Mouse (Mus musculus): ENCODE measurements around the gene Elp5.
"Not testable (repeated sequence)": the region's sequence is repeated elsewhere in the genome, so short reads cannot be mapped to it uniquely, and the experiment has no call there.

The Elp5 gene

DNA sequence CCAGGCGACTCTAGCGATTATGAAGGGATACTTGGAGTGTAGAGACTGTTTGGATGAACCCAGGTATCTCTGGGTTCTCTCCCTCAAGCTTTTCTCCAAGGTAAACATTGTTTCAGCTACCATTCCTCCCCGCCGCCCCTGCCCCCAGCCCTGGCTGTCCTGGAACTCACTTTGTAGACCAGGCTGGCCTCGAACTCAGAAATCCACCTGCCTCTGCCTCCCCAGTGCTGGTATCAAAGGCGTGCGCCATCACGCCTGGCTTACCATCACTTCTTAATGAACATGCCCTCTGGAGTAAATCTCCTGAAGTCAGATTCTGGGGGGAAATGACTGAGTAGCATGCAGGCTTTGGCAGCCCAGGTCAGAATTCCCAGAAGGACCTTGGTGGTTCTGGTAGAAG is at the start of gene Elp5:
Gene Elp5, minus strand, starts transcription at position 293 of the 400 bp plus-strand sequence.
- DNase-seq (ENCODE audit: low spot score): no peak

DNA sequence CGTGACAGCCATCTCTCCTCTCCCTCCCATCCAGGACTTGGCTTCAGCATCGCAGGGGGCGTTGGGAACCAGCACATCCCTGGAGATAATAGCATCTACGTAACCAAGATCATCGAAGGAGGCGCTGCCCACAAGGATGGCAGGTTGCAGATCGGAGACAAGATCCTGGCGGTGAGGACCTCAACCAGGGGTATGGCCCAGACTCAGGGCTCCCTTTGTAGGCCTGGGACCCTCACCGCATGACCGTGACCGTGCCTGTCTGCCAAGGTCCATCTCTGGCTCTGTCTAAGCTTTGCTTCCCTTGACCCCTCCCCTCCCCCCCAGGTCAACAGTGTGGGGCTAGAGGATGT is 49.0 kb upstream of the Elp5 start:
- no peak for DNase-seq (ENCODE audit: low spot score)

DNA sequence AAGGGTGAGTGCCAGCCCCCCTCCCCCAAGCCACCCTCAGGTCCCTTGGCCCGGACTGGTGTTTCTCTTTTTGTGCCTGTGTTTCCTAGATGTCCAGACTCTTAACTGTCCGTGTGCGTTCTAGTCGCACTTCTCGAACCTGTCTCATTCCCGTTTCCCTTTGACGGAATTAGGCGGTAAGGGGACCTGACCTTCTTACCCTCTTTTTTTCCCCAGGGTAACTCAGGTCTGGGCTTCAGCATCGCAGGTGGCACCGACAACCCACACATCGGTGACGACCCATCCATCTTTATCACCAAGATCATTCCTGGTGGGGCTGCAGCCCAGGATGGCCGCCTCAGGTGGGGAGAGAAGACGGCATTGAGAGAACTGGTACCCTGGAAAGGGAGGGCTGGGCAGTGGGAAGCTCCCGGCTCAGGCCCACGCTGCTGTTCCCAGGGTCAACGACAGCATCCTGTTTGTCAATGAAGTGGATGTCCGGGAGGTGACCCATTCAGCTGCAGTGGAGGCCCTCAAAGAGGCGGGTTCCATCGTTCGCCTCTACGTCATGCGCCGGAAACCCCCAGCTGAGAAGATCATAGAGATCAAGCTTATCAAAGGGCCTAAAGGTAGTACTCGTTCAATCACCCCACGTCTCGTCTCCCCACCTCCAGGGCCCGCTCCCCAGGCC is 48.5 kb upstream of the Elp5 start:
- DNase-seq (ENCODE audit: low spot score): no peak

DNA sequence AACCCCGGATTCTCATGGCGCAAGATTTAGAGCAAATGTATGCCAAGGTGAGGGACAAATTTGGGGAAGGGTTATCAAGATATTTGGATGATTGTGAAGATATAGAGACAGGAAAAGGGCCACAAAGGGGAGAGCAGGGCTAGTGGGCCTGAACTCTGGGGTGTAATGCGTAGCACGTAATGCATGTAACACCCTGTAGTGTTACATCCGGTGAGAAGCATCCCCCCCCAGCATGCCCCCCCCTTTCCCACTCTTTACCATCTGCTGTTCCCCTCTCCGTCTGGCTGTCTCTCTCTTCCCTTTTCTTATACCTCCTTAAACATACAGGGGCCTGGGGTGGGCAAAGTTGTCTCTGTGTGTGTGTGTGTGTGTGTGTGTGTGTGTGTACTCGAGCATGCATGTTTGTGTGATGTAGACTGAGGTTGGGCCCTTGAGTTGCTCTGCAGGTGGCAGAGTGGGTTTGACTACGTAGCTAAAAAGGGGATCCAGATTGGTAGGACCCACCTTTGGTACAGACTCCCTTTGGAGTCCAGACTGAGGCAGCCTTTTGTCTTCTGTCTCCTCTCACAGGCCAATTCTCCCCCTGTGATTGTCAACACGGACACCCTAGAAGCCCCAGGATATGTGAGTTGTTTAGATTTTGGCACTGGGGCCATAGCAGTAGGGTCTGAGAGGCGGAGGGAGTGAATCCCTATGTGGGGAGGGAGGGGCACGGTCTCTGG is 47.7 kb upstream of the Elp5 start:
- DNase-seq (ENCODE audit: low spot score): no peak

DNA sequence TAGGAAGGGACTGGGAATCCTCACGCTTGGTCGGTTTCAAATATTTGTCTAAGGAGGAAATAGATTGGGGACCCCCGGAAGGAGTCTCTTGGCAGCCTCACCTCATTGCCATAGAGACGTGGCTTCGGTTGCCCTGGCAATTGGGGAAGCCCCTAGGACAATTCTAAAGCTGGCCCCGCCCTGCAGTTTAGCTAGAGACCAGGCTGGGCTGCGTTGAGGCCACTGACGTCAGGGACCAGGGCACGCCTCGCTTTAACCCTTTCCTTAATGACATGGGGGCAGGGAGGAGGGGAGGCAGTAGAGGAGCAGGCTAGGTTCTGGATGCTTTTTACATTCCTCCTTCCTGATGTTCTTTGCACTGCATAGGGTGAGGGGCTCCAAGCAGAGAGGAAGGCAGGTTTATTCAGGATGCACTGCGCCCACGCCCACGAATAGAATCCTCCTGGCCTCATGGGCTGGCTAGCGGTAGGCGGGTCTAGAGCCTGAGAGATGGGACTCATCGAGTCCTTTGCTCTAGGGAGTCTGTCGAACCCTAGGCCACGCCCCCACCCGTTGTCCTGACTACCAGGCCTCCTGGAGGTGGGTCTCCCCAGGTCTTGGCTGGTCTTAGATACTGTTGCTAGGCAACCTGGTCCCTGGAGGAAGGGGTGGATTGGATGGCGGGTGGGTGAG is 46.9 kb upstream of the Elp5 start:
- DNase-seq (ENCODE audit: low spot score): peak; percentile 87

DNA sequence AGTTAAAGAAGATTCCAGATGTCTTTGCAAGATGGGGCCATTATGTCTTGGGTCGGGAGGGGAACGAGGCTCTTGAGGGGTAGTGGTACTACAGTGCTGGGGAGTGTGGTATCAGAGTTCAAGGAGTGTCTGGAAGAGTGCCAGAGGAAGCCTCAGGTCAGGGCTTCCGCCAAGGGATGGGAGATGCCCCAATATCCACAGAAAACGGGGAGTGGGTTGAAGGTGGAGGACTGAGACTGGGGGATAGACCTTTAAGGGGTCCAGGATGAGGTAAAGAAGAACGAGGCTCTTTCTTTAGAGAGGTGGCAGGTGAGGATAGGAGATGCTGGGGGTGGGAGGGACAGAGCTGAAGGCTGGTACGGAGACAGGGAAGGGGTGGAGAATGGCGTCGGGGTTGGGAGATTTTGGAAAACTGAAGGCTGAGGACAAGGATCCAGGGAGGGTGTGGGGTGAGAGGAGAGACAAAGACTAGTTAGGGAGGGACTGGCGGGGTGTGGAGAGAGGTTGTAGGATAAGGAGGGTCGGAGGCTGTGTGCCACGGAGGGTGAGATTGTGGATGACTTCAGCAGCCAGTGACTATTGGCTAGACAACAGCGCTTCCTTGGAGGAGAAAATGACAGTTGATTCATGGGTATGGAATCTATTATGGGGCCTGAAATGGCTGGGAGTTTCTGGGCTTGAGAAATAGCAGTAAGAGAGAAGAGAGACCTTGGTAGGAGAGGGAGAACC is 46.2 kb upstream of the Elp5 start:
- DNase-seq (ENCODE audit: low spot score): no peak

DNA sequence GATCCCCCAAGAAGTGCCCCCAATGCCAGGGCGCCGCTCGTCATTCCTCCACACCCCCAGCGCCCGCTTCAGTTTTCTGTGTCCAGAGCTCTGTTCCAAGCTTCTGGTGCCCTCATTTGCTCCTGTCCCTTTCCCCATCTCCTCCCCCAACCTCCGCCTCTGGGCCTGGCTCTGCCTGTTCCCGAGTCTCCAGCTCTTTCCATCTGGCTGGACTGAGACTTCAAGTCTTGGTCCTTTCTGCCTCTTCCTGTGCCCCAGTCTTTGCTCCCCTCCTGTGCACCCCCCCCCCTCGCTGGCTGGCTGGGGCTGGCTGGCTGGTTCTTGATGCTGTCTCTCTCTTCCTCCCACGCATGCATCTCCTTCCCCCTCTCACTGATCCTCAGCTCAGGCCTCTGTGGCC is 45.1 kb upstream of the Elp5 start:
- peak; percentile 71 for DNase-seq (ENCODE audit: low spot score)

DNA sequence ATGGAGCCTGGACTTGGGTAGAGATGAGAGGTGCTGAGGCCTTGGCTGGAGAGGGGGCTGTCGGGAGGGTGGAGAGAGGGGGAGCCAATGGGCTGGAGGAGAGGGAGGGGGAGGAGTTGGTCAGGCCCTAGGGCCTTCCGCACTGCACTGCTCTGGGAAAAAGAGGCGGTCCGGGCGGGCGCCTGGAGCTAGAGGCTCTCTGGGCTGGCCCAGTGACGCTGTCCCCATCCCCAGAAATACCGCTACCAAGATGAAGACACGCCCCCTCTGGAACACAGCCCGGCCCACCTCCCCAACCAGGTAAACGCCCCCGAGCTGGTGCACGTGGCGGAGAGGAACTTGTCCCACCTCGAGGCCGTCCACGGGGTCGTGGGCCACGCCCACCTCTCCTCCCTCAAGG is 44.4 kb upstream of the Elp5 start:
- peak; percentile 82 for DNase-seq (ENCODE audit: low spot score)

DNA sequence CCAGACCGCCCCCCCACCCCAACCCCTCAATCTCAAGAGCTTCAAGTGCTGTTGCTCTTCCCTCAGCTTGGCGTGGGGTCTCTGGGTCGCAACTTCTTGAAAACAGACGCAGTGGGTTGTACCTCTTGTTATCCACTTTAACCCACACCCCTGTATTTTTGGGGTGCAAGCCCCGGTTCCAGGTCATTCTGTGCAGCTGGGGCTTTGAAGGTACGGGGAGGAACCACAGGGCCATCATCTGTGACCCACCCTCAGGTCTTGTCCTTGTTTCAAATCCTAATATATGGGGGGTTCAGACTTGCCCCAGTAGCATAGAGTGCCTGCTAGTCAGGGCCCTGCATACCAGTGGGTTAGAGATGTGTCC is 41.8 kb upstream of the Elp5 start:
- DNase-seq (ENCODE audit: low spot score): no peak

DNA sequence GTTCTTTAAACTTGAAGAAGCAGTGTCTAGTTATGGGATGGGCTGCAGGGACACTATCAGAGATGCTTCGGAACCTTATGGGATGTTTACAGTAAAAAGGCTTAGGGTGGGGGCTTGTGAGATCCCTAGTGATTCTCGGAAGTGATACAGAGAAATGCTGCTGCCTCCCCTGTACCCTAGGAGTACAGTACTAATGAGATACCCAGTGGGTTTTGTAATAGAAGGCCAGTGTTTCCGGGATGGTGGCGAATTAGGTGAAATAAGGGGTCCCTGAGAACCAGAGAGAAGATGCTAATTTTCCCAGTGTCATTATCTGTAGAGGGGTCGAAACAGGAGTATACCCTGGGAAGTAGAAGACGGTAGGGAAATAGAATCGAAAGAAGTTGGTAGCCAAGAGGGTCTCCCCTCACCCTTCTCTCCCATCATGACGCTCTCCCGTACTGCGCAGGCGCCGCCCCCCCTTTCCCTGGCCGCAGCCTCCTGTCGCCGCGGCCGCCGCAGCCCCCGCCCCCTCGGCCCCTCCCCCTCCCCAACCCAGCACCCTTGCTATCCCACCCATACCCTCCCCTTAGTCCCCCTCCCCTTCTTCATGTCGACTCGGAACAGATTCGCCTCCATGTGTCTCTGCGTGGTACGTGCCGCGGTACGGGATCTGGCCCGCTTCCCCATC is 41.3 kb upstream of the Elp5 start:
- peak; percentile 74 for DNase-seq (ENCODE audit: low spot score)

DNA sequence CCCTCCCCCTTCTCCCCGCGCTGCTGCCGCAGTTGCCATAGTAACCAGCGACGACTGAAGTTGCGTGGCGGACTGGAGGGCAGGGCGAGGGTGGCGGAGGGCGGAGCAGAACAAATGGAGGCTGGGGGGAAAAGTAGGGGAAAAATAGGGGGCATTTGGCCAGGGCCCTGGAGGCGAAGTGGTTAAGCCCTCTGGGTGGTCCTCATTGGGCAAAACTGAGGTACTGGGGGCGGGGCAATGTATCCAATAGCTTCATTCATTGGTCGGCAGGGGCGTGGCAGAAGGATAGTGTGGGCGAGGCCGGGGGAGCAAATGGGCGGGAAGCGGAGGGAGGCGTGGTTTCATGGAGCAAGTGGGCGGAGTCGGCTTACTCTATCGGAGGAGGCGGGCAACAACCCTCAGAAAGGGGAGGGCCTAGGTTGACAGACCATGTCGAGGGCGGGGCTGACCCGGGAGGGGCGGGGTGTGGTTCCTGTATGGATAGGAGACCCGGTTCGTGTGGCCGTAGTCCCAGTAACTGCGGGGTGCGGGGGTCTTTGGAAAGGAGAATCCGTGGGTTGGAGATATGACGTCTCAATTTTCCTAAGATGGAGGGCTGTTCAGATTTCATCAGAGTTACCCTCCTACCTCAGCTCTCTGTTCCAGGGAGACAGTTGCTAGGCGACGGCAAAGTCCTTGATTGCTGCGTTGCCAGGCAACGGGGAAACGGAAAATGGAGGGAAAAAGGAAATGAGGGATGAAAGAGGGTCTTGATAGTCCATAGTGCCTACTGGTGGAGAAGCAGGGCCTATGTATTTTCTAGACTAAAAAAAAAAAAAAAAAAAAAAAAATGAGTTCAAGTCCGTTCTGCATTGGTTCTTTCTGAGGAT is 39.2 kb upstream of the Elp5 start:
- peak; percentile 100 for DNase-seq (ENCODE audit: low spot score)

DNA sequence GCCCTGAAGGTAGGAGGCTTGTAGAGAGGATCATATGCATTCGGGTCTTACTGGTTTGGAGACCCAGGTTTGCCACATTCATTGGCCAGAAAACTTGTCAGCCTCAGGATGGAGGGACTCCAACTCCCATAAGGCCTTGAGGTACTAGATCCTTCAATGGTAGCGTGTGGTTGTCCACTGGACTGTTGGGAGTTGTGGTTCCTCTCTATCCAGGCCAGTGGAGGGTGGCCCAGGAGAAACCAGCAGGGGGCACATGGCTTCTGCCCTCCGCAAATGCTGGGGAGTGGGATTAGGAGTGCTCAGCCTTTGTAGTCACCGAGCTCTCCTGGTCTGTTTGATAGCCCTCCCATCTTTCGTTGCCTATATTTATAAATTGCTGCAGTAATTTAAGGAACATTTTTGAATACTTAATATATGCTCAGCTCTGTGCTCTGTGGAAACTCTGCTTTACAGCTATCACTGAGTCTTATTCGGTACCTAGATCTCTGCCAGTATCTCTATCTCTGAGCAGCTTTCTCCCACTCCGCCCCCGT is 38.5 kb upstream of the Elp5 start:
- peak; percentile 81 for DNase-seq (ENCODE audit: low spot score)

DNA sequence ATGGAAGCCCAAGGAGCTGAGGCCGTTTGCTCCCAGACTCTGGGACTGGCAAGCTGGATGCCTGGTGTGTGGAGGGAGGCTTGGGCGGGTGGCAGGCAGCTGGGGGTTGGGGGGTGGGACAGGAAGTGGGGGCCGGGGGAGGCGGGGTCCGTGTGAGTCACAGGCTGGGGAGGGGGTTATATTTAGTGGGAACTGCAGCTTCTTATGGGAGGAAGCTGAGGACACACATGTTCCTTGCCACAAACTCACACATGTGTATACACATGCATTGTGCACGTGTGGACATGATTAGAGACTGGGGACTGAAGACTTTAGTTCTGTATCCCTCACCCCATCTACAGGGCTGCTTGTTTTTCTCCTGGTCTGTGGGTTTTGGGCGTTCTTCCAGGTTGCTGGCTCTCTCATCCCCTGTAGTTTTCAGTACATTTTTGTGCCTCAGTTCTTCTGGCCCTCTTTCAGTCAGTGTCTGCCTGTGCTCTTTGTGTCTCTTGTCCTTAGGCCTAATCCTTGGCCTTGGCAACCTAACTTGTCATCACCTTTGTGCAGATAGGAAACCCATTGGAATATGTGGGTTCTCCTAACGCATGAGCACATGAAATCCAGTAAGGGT is 37.8 kb upstream of the Elp5 start:
- DNase-seq (ENCODE audit: low spot score): no peak

DNA sequence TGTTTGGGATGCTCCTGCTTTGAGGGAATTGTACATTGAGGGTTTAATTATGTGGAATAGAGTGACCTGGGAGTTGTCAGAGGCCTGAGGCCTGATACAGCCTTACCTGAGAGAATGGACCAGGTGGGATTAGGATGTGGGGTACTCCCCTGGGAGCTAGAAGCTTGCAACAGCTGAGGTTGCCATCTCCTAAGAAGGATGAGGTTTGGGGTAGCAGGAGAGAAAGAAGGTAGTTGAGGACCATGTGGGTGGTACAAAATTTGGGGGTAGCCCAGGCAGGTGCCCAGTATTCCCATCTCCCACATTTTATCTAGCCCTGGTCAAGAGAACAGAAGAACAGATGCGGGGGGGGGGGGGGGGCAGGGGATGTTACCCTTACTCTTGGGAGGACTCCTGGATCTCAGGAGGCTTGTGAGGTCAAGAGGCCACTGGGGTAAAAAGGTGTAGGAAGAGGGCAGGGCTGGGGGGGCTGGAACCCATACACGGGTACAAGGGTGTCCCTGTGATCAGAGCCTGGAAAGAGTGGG is 37.2 kb upstream of the Elp5 start:
- no peak for DNase-seq (ENCODE audit: low spot score)

DNA sequence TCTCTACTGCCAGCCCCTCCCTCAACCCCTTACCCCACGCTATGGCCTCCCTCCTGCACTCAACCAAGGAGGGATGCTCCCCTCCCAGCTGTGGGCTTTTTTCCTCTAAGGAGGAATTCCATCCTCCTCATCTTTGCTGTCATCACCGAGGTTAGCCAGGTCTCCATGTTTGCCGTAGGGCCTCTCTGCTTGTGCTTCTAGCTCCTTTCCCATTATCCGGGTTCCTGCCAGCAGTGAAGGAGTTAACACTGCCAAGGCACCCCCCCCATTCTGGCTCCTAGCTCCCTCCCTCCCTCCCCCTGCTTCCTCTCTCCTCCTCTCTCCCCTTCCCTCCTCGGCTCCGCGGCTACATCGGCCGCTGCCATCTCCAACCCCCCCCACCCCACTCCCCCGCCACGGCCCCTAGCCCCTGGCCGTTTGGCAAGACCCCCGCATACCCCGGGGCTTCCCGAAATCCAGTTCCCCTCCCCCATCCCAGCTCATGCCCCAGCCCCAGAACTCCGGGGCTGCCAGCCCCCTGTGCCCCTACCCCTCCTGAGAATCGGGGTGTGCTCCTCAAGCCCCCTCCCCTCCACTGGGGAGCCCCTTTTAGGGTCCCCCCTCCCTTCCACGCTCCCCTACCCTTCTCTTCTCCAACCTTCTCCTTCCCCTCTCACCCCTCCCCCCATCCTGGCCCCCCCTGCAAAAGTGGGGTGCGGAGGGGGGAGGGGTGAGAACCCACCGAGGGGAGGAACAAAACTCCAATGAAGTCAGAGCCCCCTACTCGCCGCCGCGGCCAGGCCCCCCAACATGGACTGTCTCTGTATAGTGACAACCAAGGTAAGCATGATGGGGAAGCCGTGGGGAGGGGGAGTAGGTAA is 36.0 kb upstream of the Elp5 start:
- DNase-seq (ENCODE audit: low spot score): peak; percentile 74

DNA sequence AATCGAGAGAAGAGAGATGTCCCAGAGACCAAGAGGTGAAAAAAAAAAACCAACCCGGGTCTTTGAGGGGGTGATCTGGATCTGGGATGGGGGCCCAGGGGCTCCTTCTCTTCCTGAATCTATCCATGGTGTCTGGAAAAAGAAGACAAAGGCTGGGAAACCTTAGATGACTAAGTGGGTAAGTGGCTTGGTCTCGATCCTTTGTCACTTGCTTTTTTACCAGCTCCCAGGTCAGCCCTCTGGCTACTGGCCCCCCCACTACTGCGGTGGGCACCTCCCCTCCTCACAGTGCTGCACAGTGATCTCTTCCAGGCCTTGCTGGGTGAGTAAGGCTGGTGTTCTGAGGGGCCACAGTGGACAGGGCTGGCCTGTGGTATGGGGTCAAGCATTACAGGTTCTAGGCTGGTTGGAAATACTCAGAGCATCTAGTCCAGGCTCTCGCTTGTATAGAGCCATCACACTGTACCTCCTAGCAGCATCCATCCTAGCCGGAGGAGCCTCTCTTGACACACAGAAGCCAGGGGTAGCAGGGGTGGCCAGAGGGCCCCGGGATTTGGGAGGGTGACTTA is 35.0 kb upstream of the Elp5 start:
- DNase-seq (ENCODE audit: low spot score): no peak

DNA sequence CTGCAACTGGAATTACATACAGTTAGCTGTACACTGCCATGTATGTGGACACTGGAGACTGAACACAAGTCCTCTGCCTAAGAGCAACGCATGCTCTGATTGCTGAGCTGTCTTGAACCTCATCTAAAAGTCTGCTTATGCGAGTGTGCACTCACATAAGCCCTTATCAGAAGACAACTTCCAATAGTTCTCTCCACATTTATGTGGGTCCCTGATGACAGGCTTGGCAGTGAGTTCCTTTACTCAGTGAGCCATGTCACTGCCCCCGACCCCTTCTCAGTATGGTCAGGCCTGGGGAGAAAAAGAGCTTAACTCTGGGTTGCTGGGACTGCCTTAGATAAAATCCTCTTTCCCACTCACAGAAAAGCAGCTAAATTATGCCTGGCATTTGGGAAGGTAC is 34.4 kb upstream of the Elp5 start, which contains the start of gene Dlg4:
Gene Dlg4, plus strand, starts transcription at position 274 of the 400 bp plus-strand sequence.
- DNase-seq (ENCODE audit: low spot score): no peak

DNA sequence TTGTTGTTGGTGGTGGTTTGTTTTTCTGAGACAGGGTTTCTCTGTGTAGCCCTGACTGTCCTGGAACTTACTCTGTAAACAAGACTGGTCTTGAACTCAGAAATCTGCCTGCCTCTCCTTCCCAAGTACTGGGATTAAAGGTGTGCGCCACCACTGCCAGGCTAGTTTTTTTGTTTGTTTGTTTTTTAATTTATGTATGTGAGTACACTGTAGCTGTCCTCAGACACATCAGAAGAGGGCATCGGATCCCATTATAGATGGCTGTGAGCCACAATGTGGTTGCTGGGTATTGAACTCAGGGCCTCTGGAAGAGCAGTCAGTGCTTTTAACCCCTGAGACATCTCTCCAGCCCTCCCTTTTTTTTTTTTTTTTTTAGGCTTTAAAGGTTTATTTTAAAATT is 33.9 kb upstream of the Elp5 start:
- DNase-seq (ENCODE audit: low spot score): not testable (repeated sequence)

DNA sequence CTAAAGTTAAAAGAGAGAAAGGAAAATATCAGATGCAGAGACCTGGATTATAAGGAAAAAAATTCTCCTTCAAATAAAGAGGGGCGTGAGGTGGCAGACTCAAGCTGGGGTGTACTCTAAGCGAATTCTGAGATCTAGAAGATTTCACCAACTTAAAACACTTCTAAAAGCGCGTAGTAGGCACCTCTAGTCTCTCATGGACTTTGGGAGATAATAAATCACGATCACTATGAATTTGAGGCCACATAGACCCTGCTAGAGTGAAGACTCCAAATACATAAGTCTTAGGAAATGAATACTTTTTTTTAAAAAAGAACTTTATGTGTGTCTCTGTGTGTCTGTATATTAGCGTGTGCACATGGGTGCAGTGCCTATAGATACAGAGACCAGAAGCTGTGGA is 33.4 kb upstream of the Elp5 start:
- no peak for DNase-seq (ENCODE audit: low spot score)

All from testis, postnatal 10 days (tissue).